Mouse (Mus musculus) ZHBTc4 (cell line): ENCODE measurements around the gene Kcnmb1.

Experiments used
- DNase-seq: peaks from one replicate; pipeline ENCODE4 v3.0.0-alpha.2; 2011; ENCODE audit warnings: low read depth, low spot score

The Kcnmb1 gene

DNA sequence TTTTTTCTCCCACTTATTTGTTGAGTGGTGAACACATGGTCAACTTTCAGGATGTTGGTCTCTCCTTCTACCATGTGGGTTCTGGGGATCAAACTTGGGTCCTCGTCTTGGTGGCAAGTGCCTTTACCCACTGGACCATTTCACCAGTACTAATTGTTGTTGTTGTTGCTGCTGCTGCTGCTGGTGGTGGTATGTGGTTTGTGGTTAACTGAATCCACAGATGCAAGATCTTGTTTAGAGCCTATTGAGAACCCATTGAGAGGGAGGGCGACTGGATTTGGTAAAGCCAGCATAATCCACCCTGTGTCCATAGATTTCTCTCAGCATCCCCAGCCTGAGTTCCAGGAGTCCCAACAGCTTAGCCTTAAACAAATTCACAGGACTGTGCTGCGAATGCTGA, 37.6 kb downstream of the Kcnmb1 start:
- DNase-seq = no peak

DNA sequence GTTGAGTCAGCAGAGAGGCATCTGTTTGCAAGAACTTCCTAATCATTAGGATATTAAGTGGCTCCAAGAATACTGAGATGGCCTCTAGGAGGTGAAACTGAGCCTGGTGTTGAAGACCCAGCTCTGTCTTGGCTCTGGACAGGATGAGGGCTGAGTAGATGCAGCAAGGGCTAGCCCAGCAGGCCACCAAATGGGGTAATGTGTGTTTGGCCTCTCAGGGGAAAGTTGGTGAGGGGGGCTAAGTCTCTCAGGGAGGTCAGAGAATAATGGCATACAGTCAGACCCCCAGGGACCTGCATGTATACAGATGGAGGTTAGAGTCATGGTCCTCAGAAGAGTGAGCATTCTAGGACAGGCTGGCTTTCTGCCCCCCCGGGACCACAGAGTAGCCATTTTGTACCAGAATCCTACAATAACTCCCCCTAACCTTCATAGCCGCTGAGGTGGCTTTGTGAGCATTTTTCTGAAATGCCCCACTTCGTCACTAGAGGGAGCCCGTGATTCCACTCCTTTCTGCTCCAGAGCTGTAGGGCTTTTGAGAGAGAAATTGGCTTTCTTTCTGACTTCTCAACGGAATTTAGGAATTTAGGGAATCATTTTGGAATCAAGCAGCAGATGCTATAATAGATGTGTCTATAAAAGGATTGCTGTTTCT, 39.3 kb downstream of the Kcnmb1 start:
- peak; percentile 56 for DNase-seq

DNA sequence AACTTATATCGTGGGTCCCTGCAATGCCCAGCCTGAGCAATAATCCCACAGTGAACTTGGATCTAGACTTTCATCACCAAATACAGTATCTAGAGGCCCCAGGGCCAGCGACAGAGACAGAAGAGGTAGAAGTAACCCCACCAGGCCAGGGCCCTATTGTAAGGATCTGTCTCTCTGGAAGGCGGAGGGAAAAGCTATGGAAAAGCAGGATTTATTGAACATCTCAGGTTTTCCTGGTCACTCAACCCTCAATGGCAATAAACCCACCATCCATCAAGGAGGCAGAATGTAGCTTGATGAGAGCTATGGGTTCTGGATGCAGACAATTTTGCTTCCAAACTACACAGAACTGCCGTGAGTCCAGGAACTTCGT, 39.8 kb downstream of the Kcnmb1 start:
- no peak for DNase-seq

DNA sequence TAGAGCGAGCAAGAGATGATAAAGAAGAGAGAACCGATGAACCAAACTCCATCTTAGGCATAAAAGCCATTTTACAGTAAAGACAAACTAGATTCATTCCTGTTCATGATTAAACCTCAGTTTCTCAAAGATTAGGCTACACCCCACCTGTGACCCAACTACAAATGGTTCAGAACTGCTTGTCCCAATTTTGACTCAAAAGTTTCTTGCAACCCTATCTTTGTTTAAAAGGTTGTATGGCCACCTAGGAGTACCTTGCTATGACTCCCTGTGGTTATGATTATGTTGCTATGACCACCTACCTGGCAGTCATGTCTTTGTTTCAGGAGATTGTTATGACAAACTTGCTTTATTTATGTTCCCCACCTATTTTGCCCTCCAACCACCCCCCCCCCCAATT, 44.8 kb downstream of the Kcnmb1 start:
- no peak for DNase-seq

DNA sequence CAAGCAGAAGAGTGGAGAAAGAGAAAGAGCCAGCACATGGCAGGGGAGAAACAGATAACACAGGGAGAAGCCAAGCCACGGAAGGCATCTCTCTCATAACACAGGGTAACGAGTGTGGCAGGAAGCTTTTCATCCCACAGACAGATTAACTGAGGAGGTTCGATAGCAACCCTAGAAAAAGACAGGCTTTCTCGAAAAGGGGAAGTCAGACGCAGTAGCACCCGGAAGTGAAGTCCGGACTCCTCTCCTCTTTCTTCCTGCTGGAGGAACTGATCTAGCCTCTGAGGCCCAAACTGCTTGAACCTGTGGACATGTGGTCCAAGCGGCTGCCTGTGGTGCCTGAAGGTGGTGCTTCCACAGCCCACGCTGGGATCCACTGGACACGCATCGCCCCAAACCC, 45.4 kb downstream of the Kcnmb1 start:
- DNase-seq = no peak

DNA sequence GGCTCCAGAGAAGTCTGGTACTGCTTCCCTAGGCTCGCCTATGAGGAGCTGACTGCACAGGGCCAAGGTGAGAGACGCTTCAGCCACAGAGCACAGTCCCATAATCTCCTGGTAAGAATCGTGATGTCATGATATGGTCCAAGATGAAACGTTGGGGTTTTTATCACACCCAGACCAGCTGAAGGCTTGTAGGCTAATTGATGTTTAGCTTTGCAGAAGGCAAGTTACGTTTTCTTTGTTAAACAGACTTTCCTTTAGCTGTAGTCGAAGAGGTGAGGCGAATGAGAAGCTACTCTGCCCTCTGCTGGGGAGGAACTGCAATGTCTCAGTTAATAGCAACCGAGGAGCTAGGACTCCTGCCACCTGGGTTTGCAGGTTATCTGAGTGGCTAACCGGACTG, 45.9 kb downstream of the Kcnmb1 start:
- peak; percentile 78 for DNase-seq

DNA sequence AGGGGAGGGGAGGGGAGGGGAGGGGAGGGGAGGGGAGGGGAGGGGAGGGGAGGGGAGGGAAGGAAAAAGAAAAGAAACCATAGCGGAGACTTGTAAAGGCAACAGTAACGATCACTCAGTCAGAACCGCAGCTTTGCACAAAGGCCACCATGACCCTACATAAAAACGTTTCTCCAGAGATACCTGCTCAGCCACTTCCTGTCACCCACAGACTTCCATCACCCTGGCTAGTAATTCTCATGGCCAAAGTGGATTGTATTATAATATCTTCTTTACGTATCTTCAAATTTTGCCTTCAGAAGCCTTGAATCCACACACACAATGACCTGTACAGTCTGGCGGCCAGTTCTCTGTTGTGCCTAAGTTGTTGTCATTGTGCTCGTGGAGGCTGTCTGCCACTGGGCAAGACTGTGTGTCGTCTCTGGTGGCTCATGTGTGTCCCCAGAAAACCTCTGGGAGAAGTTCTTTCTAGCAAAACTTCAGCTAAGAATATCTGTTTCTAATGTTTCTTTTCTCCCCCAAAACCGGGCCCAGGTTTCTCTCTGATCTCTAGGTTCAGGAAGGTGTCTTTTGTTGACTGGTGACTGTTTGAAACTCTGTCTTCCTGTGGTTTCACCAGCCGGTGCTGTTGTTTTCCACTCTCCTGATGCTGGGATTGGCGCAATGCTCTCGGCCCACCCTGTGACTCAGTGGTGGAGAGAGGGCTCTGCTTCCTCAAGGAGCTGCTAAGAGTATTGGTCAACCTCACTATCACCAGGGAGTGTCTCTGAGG, 46.7 kb downstream of the Kcnmb1 start:
- no peak for DNase-seq

DNA sequence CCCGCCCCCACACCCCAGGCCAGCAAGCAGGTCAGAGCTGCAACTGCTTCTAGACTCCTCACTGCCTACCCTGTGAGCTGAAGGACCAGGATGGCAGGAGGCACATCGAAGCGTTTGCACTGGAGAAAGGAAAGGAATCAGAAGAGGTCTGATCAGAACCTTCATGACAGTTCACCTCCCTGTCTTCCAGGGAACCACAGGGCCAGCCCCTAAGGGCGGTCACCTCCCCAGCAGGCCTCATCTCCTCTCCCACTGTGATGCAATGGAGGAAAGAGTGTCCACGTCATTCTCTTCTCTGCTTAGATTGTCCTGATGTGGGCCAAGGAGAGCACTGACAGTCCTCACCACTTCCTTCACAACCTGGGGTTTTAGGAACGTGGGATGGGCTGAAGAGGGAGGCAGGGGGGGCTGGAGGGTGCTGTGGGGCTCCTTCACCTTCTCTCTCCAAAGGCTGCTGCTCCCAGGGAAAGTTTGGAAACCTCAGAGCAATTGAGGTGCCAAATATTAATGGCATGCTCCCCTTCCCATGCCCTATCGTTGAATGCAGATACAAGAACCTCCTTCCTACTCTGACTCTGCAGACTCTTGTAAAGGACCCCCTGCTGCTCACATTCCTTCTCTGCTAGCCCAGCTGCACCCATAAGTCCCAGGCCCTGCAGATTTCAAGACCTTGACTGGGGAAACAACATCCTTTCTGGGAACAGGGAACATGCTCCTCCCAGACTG, 47.5 kb downstream of the Kcnmb1 start:
- DNase-seq = peak; percentile 75

DNA sequence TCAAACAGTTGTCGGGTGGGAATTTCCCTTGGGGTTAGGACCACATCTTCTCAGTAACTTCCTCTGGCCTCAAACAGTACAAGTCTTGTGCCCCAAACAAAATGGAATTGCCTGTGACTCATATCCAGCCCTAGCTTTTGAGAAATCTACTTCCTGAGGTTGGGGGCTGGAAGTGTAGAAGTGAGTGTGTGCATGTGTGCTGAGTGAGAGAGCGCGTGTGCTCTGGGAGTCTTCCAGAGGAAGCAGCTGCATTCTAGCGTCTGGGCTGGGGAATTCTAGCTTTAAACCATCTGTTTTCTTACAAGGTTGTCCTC, 48.0 kb downstream of the Kcnmb1 start:
- no peak for DNase-seq

DNA sequence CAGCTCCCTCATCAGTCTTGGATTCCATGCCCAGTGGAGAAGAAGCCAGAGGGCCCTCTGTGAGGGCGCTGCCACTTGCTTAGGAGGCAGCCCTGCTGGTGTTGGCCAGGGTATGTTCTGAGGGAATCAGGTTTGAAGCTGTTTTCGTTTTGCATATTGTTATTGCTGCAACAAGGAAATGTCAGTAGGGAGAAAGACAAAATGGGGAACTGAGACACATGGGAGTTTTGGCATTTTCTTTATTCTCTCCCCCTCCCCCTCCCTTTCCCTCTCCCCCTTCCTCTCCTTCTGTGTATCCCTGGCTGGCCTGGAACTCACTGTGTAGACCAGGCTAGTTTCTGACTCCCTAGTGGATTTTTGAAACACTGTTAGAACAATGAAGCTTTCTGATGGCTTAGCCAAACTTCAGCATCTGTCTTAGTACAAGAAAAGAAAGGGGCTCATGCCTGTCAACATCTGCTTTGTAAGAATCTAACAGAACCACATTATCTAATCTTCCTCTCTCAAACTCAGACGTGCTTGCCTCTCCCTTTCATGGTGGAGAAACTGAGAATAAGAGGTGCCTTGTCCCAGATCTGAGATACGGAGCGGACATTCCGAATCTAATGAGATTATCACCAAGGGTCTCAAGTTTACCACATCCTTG, 49.3 kb downstream of the Kcnmb1 start:
- DNase-seq = no peak
